Mouse (Mus musculus): ENCODE results near the gene Mast4.

Gene Mast4

GRCm38 (mm10) chr13:103195847-103196246 is 138.4 kb downstream of the Mast4 start:
- DNase-seq (ENCODE audit: low spot score) = no peak

- DNase-seq (ENCODE audit: low spot score) = no peak
Observed at GRCm38 (mm10) chr13:103183566-103183965, 150.7 kb downstream of the Mast4 start.

GRCm38 (mm10) chr13:103181836-103182235 is 152.5 kb downstream of the Mast4 start:
- DNase-seq (ENCODE audit: low spot score) = no peak

GRCm38 (mm10) chr13:103176871-103177270 is 157.4 kb downstream of the Mast4 start:
- no peak for DNase-seq (ENCODE audit: low spot score)

GRCm38 (mm10) chr13:103174431-103174830 is 159.9 kb downstream of the Mast4 start:
- DNase-seq (ENCODE audit: low spot score) = no peak

- peak; percentile 87 for DNase-seq (ENCODE audit: low spot score)
Observed at GRCm38 (mm10) chr13:103173545-103174182, 160.6 kb downstream of the Mast4 start.

- DNase-seq (ENCODE audit: low spot score) = no peak
Observed at GRCm38 (mm10) chr13:103151944-103152343, 182.4 kb downstream of the Mast4 start.

- no peak for DNase-seq (ENCODE audit: low spot score)
Observed at GRCm38 (mm10) chr13:103151171-103151570, 183.1 kb downstream of the Mast4 start.

GRCm38 (mm10) chr13:103150671-103151070 is 183.6 kb downstream of the Mast4 start:
- no peak for DNase-seq (ENCODE audit: low spot score)

- DNase-seq (ENCODE audit: low spot score) = no peak
Observed at GRCm38 (mm10) chr13:103149415-103149814, 184.9 kb downstream of the Mast4 start.

GRCm38 (mm10) chr13:103144343-103144742 is 190.0 kb downstream of the Mast4 start:
- no peak for DNase-seq (ENCODE audit: low spot score)

GRCm38 (mm10) chr13:103141304-103141703 is 193.0 kb downstream of the Mast4 start:
- DNase-seq (ENCODE audit: low spot score) = no peak

GRCm38 (mm10) chr13:103140051-103140450 is 194.2 kb downstream of the Mast4 start:
- DNase-seq (ENCODE audit: low spot score) = no peak

- no peak for DNase-seq (ENCODE audit: low spot score)
Observed at GRCm38 (mm10) chr13:103138298-103138697, 196.0 kb downstream of the Mast4 start.

GRCm38 (mm10) chr13:103135224-103135883 is 198.9 kb downstream of the Mast4 start:
- no peak for DNase-seq (ENCODE audit: low spot score)

GRCm38 (mm10) chr13:103131781-103132180 is 202.5 kb downstream of the Mast4 start:
- no peak for DNase-seq (ENCODE audit: low spot score)

- DNase-seq (ENCODE audit: low spot score) = no peak
Observed at GRCm38 (mm10) chr13:103129130-103129797, 205.0 kb downstream of the Mast4 start.

- DNase-seq (ENCODE audit: low spot score) = no peak
Observed at GRCm38 (mm10) chr13:103128729-103129128, 205.6 kb downstream of the Mast4 start.

GRCm38 (mm10) chr13:103127594-103127993 is 206.7 kb downstream of the Mast4 start:
- no peak for DNase-seq (ENCODE audit: low spot score)

- DNase-seq (ENCODE audit: low spot score) = no peak
Observed at GRCm38 (mm10) chr13:103123716-103124115, 210.6 kb downstream of the Mast4 start.

- no peak for DNase-seq (ENCODE audit: low spot score)
Observed at GRCm38 (mm10) chr13:103121796-103122792, 212.2 kb downstream of the Mast4 start.

GRCm38 (mm10) chr13:103120669-103121131 is 213.6 kb downstream of the Mast4 start:
- DNase-seq (ENCODE audit: low spot score) = no peak
